Mouse (Mus musculus) pancreas, adult 10 weeks (tissue): ENCODE data around the gene Tmem98. TPM values are rescaled to one million over a fixed set of nuclear protein-coding genes. Genes with fewer than 3 reads are reported as not detected.

Experiments
- polyA plus RNA-seq: library from polyadenylated mRNA; stranded (reverse); fragments of 350-450 nt; fragmentation: Illumina TruSeq; extraction: RNeasy Lipid Tissue Mini Kit (QIAGEN cat#74804); gene quantifications from one replicate; pipeline ENCODE4 v1.2.3, GENCODE M21; 2015; ENCODE audit warnings: low read depth, low replicate concordance; ENCODE audit not compliant: insufficient read depth

The Tmem98 gene
- polyA plus RNA-seq: 12.7 TPM

DNA sequence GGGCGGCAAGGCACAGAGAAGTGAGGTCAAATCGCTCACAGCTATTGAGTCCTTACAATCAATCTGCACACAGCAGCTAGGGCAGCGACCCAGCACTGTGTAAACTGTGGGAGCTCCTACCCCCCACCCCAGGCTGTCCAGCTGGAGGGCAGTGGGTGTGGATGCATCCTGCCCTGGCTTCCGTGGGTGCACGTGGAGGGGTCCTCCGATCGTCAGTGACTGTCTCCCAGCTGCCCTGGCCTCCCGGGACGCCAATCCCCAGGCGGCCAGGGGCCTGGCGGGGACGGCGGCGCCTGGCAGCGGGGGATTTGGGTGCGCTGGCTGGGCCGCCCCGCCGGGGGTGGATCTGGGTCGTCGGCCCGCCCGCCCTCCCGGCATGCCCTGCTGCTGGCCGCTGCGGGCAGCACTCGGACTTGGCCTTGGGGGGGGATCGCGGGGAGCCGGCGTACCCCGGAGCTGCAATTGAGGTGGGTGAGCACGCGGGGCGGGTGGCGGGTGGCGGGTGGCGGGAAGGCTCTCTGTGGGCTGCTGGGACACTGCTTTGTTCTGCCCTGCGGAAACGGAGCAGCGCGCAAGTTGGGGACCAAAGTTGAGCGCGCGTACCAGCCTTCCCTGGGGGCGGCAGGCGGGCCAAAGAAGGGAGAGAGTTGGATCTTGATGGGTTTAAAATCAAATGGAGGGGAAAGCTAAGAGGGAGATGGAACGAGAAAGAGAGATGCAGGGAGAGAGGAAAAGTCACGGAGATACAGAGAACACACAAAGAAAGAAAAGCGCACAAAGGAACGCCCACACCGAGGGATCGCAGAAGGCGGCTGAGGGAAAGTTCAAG lies at the start of gene Tmem98:
Gene Tmem98, plus strand, starts transcription at position 183 of the 829 bp plus-strand sequence.

DNA sequence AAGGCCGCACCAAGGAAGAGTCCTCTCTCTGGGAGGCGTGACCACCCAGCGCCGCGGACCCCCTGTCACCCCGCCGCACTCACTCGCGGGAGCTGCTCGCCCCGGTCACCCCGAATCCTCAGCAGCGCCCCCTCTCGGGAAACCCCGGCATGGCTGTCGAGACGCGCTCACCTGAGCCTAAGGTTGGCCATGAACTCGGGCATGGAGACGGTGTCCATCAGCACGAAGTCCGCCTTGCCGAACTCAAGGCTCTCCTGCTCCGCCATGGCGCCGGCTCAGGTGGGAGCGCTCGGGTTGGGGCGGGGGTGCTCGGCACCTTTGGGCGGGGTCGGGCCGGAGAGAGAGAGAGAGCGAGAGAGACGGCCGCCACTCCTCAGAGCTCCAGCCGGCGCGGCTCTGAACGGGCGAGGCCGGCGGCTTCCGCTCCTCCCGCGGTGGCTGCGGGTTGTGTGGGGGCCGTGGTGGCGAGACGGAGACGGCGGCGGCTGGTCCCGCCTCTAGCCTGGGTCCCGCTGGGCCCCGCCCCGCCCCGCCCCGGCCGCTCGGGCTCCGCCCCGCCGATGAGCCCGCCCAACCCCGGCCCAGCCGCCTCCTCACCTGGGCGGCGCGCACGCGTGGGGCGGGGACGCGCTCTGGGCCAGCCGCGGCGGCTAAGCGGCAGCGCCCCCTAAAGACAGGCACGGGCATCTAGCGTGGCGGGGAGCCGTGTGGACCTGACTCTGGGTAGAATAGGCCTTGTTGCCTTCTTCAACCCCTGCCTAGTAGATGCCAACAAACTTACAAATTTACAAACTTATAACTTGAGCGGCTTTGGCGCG lies 30.2 kb upstream of the Tmem98 start, which contains the start of gene Myo1d:
Gene Myo1d, minus strand, starts transcription at position 499 of the 818 bp plus-strand sequence.

DNA sequence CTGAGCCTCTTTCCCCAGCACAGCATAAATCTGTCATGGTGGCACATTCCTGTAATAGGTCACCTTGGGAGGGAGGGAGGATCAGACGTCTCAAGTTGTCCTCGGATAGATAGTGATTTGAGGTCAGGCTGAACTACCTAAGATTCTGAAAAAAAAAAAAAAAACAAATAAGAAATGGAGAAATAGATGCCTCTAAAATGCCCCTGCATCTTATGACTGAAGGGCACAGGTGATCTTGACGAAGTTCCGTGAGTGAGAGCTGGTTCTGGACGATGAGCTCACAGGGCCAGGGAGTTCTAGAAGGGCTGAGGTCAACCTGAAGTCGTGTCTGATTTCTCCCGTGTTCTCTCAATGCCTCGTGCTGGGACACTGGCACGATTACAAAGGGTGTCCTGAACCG lies 48.1 kb downstream of the Tmem98 start, which contains the start of gene Spaca3:
Gene Spaca3, plus strand, starts transcription at position 301 of the 400 bp plus-strand sequence.

Other genes starting within 250 kb of the Tmem98 start
- 5.4 TPM for gene Myo1d, start 30.1 kb upstream of the Tmem98 start, polyA plus RNA-seq
- not detected for gene Spaca3, start 48.2 kb downstream of the Tmem98 start, polyA plus RNA-seq